Mouse (Mus musculus) lung, postnatal 4 days (tissue): ENCODE data around the gene Spesp1.

Experiments used
- DNase-seq, 2 experiments: peaks; one replicate each; pipeline ENCODE4 v3.0.0; 2021

Gene Spesp1

DNA sequence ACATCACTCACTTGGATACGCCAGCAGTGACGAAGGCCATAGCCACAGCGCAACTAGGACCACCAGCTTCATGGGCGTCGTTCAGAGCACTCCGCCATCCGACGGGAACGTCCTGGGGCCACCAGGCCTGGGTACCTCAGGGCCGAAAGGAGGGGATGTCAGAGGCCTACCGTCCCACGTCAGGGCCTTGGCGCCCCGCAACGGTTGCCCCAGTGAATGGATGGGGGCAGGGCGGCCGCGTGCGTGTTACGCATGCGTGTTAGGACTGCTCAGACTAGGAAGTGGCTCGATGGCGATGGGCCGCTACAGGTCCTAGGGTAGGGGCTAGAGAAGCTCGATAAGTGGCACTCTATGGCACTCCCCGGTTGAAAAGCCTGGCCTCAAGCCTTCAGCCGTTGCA is at the start of gene Spesp1:
Spesp1 (minus strand) TSS at position 218 of the 400 bp plus-strand sequence.
- peak in 1 of 2 experiments; percentile 23 for DNase-seq

DNA sequence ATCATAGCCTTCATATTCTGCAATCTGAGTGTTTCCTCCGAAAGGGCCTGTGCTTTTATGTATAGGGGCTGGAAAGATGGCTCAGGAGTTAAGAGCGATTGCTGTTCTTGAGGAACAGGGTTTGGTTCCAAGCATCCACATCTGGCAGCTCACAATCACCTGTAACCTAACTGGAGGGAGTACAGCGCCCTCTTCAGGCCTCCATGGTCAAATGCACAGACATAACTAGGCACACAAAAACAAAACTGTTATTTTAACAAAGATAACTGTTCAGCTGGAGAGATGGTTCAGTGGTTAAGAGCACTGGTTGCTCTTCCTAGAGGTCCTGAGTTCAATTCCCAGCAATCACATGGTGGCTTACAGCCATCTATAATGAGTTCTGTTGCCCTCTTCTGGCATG is 44.0 kb upstream of the Spesp1 start:
- no peak for DNase-seq

GRCm38 (mm10) chr9:62323816-62324215 is 41.8 kb upstream of the Spesp1 start:
- no peak for DNase-seq

GRCm38 (mm10) chr9:62318729-62319128 is 36.7 kb upstream of the Spesp1 start:
- no peak for DNase-seq

DNA sequence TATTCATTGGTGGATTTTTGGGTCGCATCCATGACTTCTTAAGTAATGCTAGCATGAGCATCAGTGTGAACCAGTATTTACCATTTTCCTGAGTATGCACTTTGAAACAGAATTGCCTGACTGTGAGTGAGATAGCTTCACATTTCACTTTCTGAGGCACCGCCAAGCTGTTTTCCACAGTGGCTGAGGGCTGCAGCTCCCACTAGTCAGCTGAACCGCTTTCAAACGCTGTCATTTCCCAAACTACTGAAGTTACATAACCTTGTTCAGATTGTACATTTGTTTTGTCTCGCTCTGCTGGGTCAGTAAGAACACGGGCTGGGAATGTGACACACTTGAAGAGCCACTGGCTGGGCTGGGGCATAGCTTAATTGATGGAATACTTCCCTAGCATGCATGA is 33.5 kb upstream of the Spesp1 start:
- no peak for DNase-seq

DNA sequence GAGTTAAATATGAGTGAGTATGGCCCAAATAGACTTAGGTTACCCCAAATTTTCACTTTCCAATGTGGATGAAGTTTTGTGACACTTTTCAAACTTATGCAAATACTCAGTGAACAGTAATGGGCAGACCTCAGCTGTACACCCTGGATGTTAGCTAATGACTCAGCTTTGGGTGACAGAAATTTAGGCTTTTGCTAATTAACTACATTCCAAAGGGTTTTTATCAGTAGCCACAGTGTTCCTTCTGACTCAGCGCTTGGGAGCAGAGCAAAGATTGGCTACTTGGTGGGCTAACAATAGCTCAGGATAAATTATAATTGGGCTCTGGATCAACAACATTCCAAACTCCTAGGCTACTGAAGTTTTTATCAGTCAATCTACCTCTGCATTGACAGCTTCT is 14.9 kb upstream of the Spesp1 start:
- DNase-seq: no peak

DNA sequence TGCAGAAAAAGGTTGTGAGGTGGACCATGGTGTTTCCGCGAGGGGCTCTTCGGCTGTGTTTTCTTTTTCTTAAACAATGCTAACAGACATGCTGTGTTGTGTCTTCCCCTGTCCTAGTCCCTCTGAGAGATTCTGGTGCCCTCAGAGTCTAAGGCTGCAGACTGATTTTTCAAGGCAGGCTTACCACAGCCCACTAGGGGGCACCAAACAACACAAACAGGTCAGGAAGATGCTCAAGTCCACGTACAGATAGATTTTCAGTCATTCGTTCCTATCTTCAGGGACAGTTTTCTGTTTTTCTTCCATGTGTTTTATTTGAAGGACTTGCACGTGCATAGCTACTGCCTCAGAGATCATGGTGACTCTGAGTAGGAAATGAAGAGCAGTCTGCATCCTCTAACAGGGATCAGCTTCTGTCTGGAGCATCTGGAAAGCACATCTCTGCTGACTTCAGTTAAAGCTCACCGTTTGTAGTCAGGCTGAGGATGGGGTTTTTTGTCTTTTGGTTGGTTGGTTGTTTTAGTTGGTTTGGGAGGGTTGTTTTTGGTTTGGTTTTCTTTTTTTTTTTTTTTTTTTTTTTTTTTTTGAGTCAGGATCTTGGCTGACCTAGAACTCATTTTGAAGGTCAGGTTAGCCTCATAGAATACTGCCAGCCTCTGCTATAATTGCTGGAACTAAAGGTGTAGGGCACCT is 13.1 kb upstream of the Spesp1 start:
- DNase-seq: peak; percentile 67 to 86

- DNase-seq: no peak
Observed at GRCm38 (mm10) chr9:62287633-62288025, 5.6 kb upstream of the Spesp1 start.

GRCm38 (mm10) chr9:62286967-62287632 is 5.1 kb upstream of the Spesp1 start:
- DNase-seq: peak; percentile 35 to 79

- DNase-seq: no peak
Observed at GRCm38 (mm10) chr9:62284266-62284665, 2.3 kb upstream of the Spesp1 start.

- no peak for DNase-seq
Observed at GRCm38 (mm10) chr9:62276899-62277298, 5.1 kb downstream of the Spesp1 start.

DNA sequence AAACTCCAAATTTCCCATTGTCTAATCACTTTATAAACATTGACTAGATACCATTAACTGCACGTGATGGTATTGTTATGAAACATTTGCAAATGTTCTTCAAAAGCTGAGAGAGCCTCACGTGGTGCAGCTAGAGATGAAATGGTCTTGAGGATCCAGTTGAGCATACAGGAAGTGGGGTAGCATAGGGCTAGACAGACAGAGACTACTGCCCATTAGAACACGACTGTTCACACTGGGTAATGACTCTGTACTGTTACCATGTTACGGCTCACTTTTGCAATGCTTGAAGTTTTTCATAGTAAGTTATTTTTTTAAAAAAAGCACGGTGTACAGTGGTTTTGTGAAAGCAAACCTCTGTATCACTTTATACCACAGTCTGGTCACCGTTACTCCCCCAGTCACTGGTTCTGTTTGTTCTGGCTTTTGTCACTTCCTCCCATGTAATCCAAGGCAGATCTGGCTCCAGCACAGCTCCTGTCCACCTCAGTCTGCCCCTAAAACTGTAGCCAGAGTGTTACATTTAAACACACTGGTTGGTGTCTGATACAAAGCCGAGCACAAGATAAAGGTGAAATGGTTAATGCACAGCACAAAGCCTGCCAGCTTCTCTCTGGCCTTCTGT is 11.1 kb downstream of the Spesp1 start:
- DNase-seq: no peak

DNA sequence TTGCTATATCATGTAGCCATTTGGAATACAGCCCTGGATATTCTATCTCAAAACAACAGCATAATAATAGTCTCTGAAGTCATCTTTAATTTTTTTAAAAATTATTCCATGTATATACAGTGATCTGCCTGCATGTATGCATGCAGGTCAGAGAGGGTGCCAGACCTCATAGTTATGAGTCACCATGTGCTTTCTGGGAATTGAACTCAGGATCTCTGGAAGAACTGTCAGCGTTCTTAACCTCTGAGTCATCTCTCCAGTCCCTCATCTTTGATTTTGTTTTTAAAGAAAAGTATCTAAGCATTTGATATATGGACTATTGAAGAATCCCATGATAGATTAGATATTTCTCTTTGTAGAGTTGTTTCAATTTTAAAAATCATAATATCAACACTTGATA is 12.8 kb downstream of the Spesp1 start:
- DNase-seq: no peak

- DNase-seq: no peak
Observed at GRCm38 (mm10) chr9:62265278-62265677, 16.7 kb downstream of the Spesp1 start.

DNA sequence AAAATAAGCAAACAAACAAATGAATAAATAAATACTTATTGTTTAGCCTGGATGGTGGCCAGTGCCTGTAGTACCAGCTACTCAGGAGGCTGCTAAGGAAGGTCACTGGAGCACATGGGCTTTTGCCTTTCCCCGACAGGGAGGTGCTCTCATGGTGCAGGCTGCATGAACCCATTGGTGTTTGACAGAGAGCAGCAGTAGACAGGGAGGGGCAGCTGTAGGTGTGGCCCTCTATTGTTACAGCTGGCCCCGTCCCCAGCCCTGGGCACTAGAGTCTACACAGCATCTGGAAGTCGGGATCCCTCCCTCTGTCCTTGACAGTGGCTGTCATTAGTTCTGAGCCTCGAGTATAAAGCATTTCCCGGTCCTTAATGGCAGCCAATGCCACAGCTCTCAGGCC is 18.4 kb downstream of the Spesp1 start:
- no peak for DNase-seq

GRCm38 (mm10) chr9:62261406-62261805 is 20.6 kb downstream of the Spesp1 start:
- DNase-seq: peak in 1 of 2 experiments; percentile 30

DNA sequence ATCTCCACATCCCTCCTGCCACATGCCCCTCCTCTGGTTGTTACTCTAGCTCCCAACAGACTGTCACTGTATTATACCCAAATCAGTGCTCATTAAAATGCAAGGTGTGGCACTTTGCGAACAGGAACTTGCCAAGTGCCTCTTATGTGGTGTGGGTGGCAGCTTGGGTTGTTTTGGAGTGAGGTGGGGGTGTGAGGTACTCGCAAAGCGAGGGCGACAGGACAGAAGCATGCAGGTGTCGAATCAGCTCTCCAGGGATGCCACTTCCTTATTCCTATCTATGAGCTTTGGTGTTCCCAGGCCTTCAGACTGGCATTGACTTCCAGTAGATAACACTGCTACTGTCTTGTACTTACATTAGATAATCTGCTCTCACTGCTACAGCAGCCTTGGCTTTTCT is 21.0 kb downstream of the Spesp1 start:
- DNase-seq: peak in 1 of 2 experiments; percentile 31

GRCm38 (mm10) chr9:62258005-62258404 is 24.0 kb downstream of the Spesp1 start:
- DNase-seq: no peak

DNA sequence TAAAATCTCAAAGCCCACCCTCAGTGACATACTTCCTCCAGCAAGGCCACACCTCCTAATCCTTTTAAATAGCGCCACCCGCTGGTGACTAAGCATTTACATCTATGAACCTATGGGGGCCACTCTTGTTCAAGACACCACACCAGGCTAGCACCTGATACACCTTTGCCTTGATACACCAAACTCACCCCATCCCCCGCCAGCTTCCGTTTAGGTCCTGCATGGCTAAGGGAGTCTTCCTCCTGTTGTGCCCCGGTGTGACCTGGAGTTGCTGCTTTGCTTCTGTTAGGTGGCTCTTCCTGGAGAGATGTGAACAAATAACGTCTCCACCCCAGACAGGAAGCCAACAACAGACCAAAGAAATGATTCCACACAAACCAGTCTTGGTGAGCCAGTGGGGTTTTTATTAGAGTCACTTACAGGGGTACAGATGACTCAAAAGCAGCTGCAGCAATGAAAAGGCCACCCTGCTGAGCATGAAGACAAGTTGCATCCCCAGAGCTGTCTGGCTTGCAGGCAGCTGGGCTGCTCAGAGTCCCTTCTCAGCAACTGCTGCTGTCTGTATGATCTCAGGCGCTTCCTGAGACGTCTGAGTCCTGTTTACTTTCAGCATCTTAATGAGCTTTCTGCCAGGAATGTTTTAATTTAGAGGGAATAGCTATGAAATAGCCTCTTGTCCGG is 26.0 kb downstream of the Spesp1 start:
- DNase-seq: peak in 1 of 2 experiments; percentile 37

DNA sequence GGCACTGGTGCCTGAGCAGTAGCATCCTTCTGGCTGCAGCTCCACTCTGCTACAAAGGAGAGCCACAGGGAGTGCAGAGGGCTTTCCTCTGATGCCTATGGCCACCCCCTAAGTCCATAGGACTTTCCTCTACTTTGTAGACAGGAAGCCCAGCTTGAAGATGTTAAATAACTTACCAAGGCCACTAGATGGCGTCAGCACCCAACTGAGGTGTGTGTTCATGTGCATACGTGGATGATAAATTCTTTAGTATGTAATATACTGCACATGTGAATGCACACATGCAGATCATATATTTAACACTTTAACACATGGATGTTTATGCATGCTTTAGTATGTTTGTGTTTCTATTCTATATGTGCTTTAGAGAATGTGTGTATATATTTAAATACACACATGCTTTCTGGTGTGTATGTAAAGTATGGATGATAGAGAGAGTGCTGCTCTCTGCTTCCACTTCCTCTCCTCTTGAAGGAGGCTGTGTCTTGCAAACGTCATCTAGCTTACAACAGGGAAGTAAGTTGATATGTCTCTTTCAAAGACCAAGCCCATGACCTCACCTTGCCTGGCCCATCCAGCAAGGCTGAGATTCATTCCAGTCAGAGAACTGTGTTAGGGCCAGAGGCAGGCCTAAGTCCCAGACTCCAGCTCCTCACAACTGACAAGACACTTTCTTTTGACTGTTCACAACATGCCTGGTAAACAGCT is 28.1 kb downstream of the Spesp1 start:
- no peak for DNase-seq

DNA sequence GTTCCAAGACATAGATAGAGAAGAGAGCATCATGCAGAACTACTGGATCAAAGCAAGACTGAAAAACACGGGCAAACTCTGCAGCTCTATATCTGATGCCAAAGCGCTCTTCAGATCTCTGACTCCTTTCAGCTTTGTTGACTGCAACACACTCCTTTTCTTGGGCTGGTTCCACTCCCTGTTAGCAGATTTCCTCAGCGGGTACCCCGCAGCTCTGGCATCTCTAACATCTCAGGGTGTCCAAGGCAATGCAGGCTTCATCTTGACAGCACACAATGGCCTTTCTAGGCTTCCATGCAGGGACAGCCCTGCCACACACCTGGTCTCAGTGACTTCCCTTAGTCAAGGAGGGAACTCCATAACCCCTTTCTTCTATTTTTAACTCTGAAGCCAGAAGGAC is 31.7 kb downstream of the Spesp1 start:
- no peak for DNase-seq

- DNase-seq: no peak
Observed at GRCm38 (mm10) chr9:62246380-62246942, 35.5 kb downstream of the Spesp1 start.
